Mouse (Mus musculus): Measurements from ENCODE around the gene Arhgap6. TPM values are rescaled to one million over a fixed set of nuclear protein-coding genes. Genes with fewer than 3 reads are reported as not detected.

Arhgap6 gene
- polyA plus RNA-seq, 1 experiment from 2014 or later = 0.82 TPM

DNA sequence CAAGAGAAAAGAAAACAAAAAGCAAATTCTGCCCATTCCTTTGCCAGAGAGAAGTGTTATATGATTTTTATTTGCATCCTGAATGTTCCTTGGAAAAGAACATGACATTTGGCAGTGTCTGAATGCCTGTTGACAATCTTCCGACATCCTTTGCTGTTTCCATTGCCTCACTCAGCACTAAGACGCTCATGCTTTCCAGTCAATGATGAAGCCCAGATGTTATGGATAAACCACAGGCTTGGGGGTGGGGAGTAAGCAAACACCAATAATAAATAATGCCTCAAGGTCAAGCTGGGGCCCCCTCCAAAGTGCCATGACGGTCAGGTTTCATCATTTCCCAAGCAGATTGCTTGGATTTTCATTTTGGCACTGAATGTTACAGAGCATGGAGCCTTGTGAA is 109.2 kb downstream of the Arhgap6 start:
- Histone ChIP-seq H3K36me3 (no peaks in the 10 kb centered on the region), H3K4me1 (replicated peaks) (no peaks in the 10 kb centered on the region), H3K4me3 (replicated peaks) (no peak overlapping the region), H3K9me3 (no peaks in the 10 kb centered on the region), H3K27me3 (peaks cover 16% of the 10 kb centered on the region; the same call in 1 of the 2 replicates), H3K4me2 (replicated peaks) (no peak overlapping the region), H3K27ac (no peak overlapping the region), H3K9ac (replicated peaks) (no peak overlapping the region)
- 89% methylated on average over 3 of the region's 3 CpGs for WGBS
- ATAC-seq = no peak

DNA sequence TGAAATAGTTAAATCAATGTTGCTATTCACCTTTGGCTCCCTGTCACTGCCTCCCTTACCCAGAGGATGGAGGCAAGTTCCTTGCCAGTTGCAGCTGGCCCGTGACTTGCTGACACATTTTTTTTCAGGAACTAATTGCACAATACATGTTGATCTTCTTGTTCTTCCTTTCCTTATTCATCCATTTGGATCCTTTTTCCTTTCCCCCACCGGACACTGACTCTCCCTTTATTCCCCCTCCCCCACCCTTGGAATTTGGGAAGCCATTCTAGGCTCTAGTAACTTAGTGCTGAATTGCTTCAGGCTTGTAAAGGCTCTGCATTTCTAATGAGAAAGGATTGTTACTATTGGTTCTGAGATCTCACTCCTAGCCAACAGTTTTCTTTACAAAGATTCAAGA is 112.7 kb downstream of the Arhgap6 start:
- no peak overlapping the region for H3K27ac ChIP-seq
- H3K4me3 ChIP-seq (replicated peaks) = no peak overlapping the region
- WGBS = 33% methylated on average over 2 of the region's 2 CpGs

DNA sequence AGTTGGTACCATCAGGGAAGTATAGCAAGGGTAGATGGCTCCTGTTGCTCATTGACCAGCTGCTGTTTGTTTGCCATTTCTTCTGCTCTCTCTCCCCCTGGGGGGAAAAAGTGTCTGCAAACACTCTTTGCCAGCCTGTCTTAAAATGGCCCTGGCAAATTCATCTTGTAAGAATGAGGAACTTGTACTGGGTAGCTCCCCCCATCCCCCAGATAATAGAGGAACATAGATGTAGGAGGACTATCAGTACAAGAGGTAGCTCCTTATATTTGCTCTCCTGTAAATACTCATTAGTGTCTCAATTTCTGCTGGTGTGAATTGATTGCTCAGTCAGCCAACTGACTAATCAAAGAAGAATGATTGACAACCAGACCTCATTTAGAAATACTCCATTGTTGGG is 118.6 kb downstream of the Arhgap6 start:
- H3K9ac ChIP-seq (replicated peaks) = no peak overlapping the region
- no peaks in the 10 kb centered on the region for H3K9me3 ChIP-seq
- H3K27ac ChIP-seq = no peak overlapping the region
- peaks cover 10% of the 10 kb centered on the region; the same call in 1 of the 2 replicates for H3K27me3 ChIP-seq
- H3K4me3 ChIP-seq (replicated peaks) = no peak overlapping the region
- no peak for ATAC-seq
- no peaks in the 10 kb centered on the region for H3K4me1 ChIP-seq (replicated peaks)
- H3K4me2 ChIP-seq (replicated peaks) = no peak overlapping the region
- no peaks in the 10 kb centered on the region for H3K36me3 ChIP-seq

More for the DNA sequence above, 112.7 kb downstream of the Arhgap6 start:
- H3K9me3 ChIP-seq = no peaks in the 10 kb centered on the region
- no peak overlapping the region for H3K9ac ChIP-seq (replicated peaks)
- no peaks in the 10 kb centered on the region for H3K36me3 ChIP-seq
- H3K27me3 ChIP-seq = peaks cover 14% of the 10 kb centered on the region; the same call in 1 of the 2 replicates
- H3K4me1 ChIP-seq (replicated peaks) = no peaks in the 10 kb centered on the region
- no peak overlapping the region for H3K4me2 ChIP-seq (replicated peaks)
- ATAC-seq = no peak

DNA sequence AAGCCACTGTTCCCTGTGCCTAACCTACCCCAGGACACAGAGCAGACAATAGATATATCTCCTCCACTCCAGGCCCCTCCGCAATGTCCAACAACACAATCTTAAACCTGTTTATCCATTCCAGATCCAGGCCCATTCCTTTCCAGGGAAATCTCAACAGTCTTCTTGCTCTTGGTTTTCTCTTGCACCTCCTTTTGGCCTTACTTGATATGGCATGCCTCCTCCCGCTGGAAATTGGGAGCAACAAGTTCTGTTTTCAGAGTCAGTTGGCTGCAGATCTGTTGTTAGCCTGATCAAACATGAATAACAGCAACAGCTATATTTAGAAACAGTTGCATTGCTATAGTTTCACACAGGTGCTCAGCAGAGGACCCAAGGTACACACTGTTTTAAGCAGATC is 126.0 kb downstream of the Arhgap6 start:
- Histone ChIP-seq H3K4me1 (replicated peaks) (no peaks in the 10 kb centered on the region), H3K27ac (no peak overlapping the region), H3K9me3 (no peaks in the 10 kb centered on the region), H3K36me3 (no peaks in the 10 kb centered on the region), H3K9ac (replicated peaks) (no peak overlapping the region), H3K27me3 (0 out of 2 replicates have a peak, but pooled peaks cover 3% of the 10 kb centered on the region), H3K4me3 (replicated peaks) (no peak overlapping the region), H3K4me2 (replicated peaks) (no peak overlapping the region)
- no peak for ATAC-seq
- 79% methylated on average over 2 of the region's 2 CpGs for WGBS

DNA sequence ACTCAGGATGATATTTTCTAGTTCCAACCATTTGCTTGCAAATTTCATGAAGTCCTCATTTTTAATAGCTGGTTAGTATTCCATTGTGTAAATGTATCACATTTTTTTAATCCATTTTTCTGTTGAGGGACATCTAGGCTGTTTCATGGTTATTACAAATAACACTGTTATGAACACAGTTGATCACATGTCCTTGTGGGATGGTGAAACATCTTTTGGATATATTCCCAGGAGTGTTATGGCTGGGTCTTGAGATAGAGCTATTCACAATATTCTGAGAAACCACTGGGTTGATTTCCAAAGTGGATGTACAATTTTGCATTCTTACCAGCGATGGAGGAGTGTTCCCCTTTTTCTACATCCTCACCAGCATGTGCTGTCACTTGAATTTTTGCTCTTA is 137.5 kb downstream of the Arhgap6 start:
- 66% methylated on average over 1 of the region's 1 CpGs for WGBS

GRCm38 (mm10) chrX:168935447-168935846 is 140.5 kb downstream of the Arhgap6 start:
- no peak for ATAC-seq

More for the DNA sequence above, 137.5 kb downstream of the Arhgap6 start:
- Histone ChIP-seq H3K36me3 (no peaks in the 10 kb centered on the region), H3K27me3 (peaks cover 6% of the 10 kb centered on the region; the same call in 1 of the 2 replicates), H3K9ac (replicated peaks) (no peak overlapping the region), H3K27ac (no peak overlapping the region), H3K9me3 (no peaks in the 10 kb centered on the region), H3K4me3 (replicated peaks) (no peak overlapping the region), H3K4me2 (replicated peaks) (no peak overlapping the region), H3K4me1 (replicated peaks) (no peaks in the 10 kb centered on the region)
- ATAC-seq = no peak

DNA sequence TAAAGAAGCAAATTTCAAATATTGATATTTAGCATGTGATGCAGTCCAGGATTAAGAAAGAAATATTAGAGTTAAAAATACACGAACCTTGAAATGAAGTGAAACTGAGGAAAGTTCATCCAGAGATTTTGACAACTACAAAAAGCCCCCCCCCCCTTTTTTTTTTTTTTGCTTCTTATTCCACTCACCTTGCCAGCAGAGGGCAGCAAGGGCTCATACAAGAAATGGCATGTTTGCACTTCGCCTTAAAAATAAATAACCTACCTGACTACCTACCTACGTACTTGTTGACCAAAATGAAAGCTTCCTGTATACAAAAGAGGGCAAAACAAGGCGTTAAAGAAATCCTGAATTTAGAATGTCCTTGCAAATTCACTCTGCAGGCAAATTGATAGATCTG is 143.0 kb downstream of the Arhgap6 start:
- no peaks in the 10 kb centered on the region for H3K36me3 ChIP-seq
- peaks cover 9% of the 10 kb centered on the region; the same call in 1 of the 2 replicates for H3K27me3 ChIP-seq
- H3K4me3 ChIP-seq (replicated peaks) = no peak overlapping the region
- no peak for ATAC-seq
- 49% methylated on average over 4 of the region's 4 CpGs for WGBS
- H3K9me3 ChIP-seq = no peaks in the 10 kb centered on the region
- no peak overlapping the region for H3K4me2 ChIP-seq (replicated peaks)
- no peak overlapping the region for H3K27ac ChIP-seq
- no peaks in the 10 kb centered on the region for H3K4me1 ChIP-seq (replicated peaks)
- no peak overlapping the region for H3K9ac ChIP-seq (replicated peaks)

More at GRCm38 (mm10) chrX:168935447-168935846, 140.5 kb downstream of the Arhgap6 start:
- Histone ChIP-seq H3K36me3 (no peaks in the 10 kb centered on the region), H3K4me3 (replicated peaks) (no peak overlapping the region), H3K27ac (no peak overlapping the region), H3K27me3 (peaks cover 8% of the 10 kb centered on the region; the same call in 1 of the 2 replicates), H3K4me2 (replicated peaks) (no peak overlapping the region), H3K4me1 (replicated peaks) (no peaks in the 10 kb centered on the region), H3K9me3 (no peaks in the 10 kb centered on the region), H3K9ac (replicated peaks) (no peak overlapping the region)
- WGBS = 11% methylated on average over 3 of the region's 3 CpGs

DNA sequence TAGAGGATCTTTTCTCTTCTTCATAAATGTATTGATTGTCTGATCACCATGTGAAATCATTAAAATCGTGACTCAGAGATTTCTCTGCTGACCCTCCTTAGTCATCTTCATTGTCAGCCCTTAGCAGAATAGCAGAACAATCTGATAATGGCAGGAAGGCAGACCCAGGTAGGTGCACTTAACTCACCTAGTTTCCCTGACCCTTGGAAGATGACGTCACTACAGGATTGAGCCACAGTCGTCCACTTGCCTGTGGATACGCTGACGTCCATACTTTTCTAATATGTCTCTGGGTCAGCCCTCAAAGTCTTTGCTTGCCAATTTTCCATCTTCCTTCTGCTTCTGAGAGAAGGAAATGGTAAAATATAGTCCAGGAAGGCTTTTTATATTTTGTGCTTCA is 146.8 kb downstream of the Arhgap6 start:
- H3K9me3 ChIP-seq = no peaks in the 10 kb centered on the region
- H3K27ac ChIP-seq = no peak overlapping the region
- no peak overlapping the region for H3K9ac ChIP-seq (replicated peaks)
- WGBS = 81% methylated on average over 5 of the region's 5 CpGs
- H3K36me3 ChIP-seq = no peaks in the 10 kb centered on the region
- no peak overlapping the region for H3K4me2 ChIP-seq (replicated peaks)
- ATAC-seq = no peak
- H3K4me1 ChIP-seq (replicated peaks) = no peaks in the 10 kb centered on the region
- peaks cover 15% of the 10 kb centered on the region; the same call in 1 of the 2 replicates for H3K27me3 ChIP-seq
- no peak overlapping the region for H3K4me3 ChIP-seq (replicated peaks)

DNA sequence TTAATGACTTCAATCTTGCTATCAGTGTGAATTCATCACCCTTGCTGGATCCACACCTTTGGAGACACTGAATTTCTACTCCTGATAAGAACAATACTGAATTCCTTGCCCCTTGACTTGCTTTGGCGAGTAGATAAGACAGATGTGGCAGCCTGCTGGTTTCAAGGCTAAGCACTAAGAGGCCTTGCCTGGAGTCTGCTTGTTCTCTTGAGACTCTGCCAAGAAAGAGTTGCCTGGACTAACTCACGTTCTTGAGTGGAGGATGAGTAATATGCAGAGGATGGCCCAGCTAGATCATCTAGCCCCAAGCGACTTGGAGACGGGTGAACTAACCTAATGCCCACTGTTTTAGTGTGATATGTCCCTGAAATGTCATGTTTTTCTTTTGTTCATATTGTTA is 148.3 kb downstream of the Arhgap6 start:
- ATAC-seq = no peak
- WGBS = 83% methylated on average over 4 of the region's 4 CpGs
- Histone ChIP-seq H3K4me1 (replicated peaks) (no peaks in the 10 kb centered on the region), H3K27ac (no peak overlapping the region), H3K9me3 (no peaks in the 10 kb centered on the region), H3K9ac (replicated peaks) (no peak overlapping the region), H3K4me3 (replicated peaks) (no peak overlapping the region), H3K27me3 (peaks cover 9% of the 10 kb centered on the region; the same call in 1 of the 2 replicates), H3K4me2 (replicated peaks) (no peak overlapping the region), H3K36me3 (no peaks in the 10 kb centered on the region)

DNA sequence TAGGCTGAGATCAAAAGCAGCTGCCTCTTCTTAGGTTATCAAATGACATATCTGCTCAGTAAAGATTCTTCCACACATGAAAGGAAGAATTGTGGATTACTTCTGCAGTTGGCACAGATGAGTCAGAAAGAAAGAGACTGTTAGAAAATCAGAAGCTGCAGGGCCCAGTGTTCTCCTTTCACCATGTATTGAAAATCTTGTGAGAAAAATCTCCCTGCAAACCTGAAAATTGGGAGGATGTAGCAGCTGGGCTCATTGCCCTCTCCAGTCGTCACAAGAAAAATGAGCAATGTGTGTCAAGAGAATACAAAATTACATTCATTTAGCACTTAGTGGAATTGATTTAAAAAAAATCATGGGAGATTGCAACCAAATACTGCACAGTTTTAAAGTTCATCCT is 180.5 kb downstream of the Arhgap6 start:
- peaks cover 25% of the 10 kb centered on the region; the same call in 1 of the 2 replicates for H3K27me3 ChIP-seq
- WGBS = 70% methylated on average over 1 of the region's 1 CpGs
- H3K9me3 ChIP-seq = no peaks in the 10 kb centered on the region
- H3K4me2 ChIP-seq (replicated peaks) = no peak overlapping the region
- no peak for ATAC-seq
- H3K4me1 ChIP-seq (replicated peaks) = no peaks in the 10 kb centered on the region
- H3K36me3 ChIP-seq = no peaks in the 10 kb centered on the region
- no peak overlapping the region for H3K9ac ChIP-seq (replicated peaks)
- no peak overlapping the region for H3K27ac ChIP-seq
- H3K4me3 ChIP-seq (replicated peaks) = no peak overlapping the region

DNA sequence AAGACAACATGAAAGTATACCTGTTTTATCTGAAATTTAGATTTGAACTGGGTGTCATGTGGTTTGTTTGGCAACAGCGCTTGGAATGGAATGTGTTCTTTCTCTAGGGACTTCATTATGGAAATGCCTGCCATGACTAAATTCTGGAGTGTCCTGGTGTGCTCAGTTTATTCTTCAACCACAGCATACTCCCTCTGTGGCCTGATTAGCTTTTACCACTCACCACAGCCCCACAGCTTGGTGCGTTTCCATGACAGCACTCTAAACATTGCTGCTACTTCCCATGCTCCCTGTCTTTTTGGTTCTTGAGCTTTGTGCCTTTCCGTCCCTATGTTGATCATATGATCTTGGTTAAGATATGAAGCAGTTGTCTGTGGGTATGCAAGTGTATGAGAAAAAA is 182.9 kb downstream of the Arhgap6 start:
- Histone ChIP-seq H3K4me2 (replicated peaks) (no peak overlapping the region), H3K36me3 (no peaks in the 10 kb centered on the region), H3K27ac (no peak overlapping the region), H3K9ac (replicated peaks) (no peak overlapping the region), H3K4me3 (replicated peaks) (no peak overlapping the region), H3K9me3 (no peaks in the 10 kb centered on the region), H3K4me1 (replicated peaks) (no peaks in the 10 kb centered on the region), H3K27me3 (peaks cover 29% of the 10 kb centered on the region; the same call in 1 of the 2 replicates)
- no peak for ATAC-seq
- WGBS = 55% methylated on average over 3 of the region's 3 CpGs

- Histone ChIP-seq H3K27ac (no peak overlapping the region), H3K9me3 (no peaks in the 10 kb centered on the region), H3K4me3 (replicated peaks) (no peak overlapping the region), H3K36me3 (no peaks in the 10 kb centered on the region), H3K27me3 (peaks cover 29% of the 10 kb centered on the region), H3K4me1 (replicated peaks) (no peaks in the 10 kb centered on the region), H3K9ac (replicated peaks) (no peak overlapping the region), H3K4me2 (replicated peaks) (no peak overlapping the region)
- ATAC-seq = no peak
- 71% methylated on average over 2 of the region's 2 CpGs for WGBS
Measured at GRCm38 (mm10) chrX:168980370-168980769, 185.5 kb downstream of the Arhgap6 start.

- WGBS = 47% methylated on average over 1 of the region's 1 CpGs
- H3K9me3 ChIP-seq = no peaks in the 10 kb centered on the region
Measured at GRCm38 (mm10) chrX:169007066-169007465, 212.2 kb downstream of the Arhgap6 start.

More at GRCm38 (mm10) chrX:169007066-169007465, 212.2 kb downstream of the Arhgap6 start:
- no peak for ATAC-seq
- Histone ChIP-seq H3K9ac (replicated peaks) (no peak overlapping the region), H3K4me3 (replicated peaks) (no peak overlapping the region), H3K4me1 (replicated peaks) (no peaks in the 10 kb centered on the region), H3K27me3 (peaks cover 21% of the 10 kb centered on the region; the same call in 1 of the 2 replicates), H3K36me3 (no peaks in the 10 kb centered on the region), H3K4me2 (replicated peaks) (no peak overlapping the region), H3K27ac (no peak overlapping the region)

Measured in midbrain, embryonic 13.5 days (tissue).